Mouse (Mus musculus): ENCODE measurements around the gene Ifi203.
"Not testable (repeated sequence)": the region's sequence is repeated elsewhere in the genome, so short reads cannot be mapped to it uniquely, and the experiment has no call there.

The Ifi203 gene

DNA sequence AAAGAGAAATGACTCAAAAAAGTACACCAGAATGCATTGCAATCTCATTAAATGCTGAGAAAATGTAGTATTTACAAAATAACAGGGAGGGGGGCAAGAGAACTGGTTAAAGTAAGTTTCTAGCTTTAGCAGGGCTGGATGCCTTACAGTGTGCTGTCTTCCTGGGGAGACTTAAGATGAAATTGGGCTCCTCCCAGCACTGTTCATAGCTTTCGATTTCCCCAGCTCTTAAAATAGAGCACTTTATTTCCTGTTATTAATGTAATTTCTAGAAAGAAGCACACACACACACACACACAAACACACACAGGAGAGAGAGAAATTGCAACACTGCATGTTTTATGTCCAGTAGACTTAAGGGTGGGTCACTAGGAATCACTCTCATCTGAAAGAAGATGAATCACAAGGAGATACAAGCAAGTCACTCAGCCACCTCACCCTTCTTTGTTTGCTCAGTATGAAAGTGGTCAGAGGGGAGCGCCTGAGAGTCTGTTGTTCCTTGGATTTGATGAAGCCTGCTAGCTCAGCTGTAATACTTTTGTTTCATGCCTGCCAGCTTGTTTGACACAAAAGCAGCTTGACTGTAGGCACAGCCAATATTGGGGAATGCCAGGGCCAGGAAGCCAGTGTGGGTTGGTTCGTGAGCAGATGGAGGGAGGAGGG lies 62.3 kb downstream of the Ifi203 start:
- not testable (repeated sequence) for H3K9me3 ChIP-seq (ENCODE audit: low read length); H3K27me3 ChIP-seq (ENCODE audit: insufficient read depth, low read length); H3K4me1 ChIP-seq (replicated peaks; ENCODE audit: low read depth, low read length); H3K4me3 ChIP-seq (replicated peaks; ENCODE audit: low read length); H3K36me3 ChIP-seq (ENCODE audit: insufficient read depth, low read length)

DNA sequence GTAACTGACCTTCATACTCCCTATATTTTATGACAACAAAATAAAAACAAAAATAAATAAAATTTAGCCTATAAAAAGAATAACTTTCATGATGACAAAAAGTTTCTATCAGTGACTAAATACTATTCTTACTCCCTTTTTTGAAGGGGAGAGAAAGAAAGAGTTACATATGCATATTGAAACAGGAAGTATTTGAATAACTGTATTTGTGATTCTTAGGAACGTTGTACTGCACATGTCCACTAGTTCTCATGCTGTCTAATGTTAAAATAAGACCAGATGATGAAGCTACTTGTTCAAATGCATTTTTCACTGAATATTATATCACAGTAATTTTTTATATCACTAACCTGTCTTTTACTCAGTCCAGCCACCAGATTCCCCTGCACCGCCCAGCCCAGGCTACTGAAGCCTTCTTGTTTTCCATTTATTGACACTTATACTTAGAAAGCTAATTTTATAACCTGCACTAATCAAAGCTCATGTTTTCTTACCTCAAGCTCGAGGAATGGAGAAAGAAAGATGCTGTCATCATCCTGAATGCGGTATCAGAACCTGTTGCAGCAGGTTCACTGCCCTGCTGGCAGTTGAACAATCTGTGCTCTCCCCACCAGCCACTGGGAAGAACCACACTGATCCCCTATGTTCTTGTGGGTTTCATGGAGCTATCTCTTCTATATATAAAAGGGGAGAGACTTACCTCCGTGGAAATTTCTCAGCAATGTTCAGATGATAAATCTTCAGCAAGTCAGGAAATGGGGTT lies 63.1 kb downstream of the Ifi203 start:
- H3K9me3 ChIP-seq (ENCODE audit: low read length); H3K4me3 ChIP-seq (replicated peaks; ENCODE audit: low read length); H3K27me3 ChIP-seq (ENCODE audit: insufficient read depth, low read length); H3K4me1 ChIP-seq (replicated peaks; ENCODE audit: low read depth, low read length); H3K36me3 ChIP-seq (ENCODE audit: insufficient read depth, low read length): not testable (repeated sequence)

DNA sequence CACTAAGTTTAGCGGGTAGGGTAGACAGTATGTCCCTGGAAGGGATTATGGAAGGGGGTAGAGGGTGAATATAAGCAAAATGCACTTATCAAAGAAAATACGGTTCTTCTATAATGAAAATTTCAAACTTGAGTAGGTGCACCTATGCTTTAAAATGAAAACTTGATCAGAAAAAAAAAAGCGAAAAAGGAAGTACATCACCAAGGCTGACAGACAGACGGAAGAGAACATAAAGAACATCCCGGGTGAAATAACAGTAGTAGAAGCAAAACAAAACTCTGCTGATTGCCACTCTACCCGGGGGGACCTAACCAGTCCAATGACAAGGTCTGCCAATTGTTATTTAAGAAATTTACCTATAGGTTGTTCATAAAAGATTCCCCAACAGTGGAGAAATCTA lies 64.2 kb downstream of the Ifi203 start:
- not testable (repeated sequence) for H3K27me3 ChIP-seq (ENCODE audit: insufficient read depth, low read length); H3K36me3 ChIP-seq (ENCODE audit: insufficient read depth, low read length); H3K4me3 ChIP-seq (replicated peaks; ENCODE audit: low read length); H3K4me1 ChIP-seq (replicated peaks; ENCODE audit: low read depth, low read length); H3K9me3 ChIP-seq (ENCODE audit: low read length)

DNA sequence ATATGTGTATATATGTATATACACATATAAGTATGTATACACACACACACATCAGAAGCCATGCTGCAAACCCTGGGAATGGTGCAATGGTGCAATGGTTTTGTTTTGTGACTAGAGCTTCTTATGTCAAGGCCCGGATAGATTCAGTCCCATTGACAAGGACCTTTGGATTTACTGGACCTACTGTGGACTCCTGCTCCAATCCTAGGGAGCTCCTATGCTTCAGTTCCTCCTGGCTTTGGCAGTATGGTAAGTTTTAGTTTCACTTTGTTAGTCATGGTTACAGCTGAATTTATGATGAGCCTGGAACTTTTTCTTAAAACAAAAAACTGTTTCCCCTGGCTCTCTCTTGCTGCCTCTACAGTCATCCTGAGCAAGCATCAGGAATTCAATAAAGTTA lies 65.3 kb downstream of the Ifi203 start:
- not testable (repeated sequence) for H3K4me3 ChIP-seq (replicated peaks; ENCODE audit: low read length); H3K9me3 ChIP-seq (ENCODE audit: low read length); H3K27me3 ChIP-seq (ENCODE audit: insufficient read depth, low read length); H3K4me1 ChIP-seq (replicated peaks; ENCODE audit: low read depth, low read length); H3K36me3 ChIP-seq (ENCODE audit: insufficient read depth, low read length)

Data from E14TG2a.4 (cell line).